Mouse (Mus musculus): Measurements from ENCODE around the gene Tnks2. TPM values are rescaled to one million over a fixed set of nuclear protein-coding genes. Genes with fewer than 3 reads are reported as not detected.

The Tnks2 gene
- polyA plus RNA-seq (2012; rRNA removed) (82.2 and 82.9 TPM in 2 replicates), polyA plus RNA-seq (2014; fragmentation: Nextera tagmentation; extraction: Ambion mirVana) (74.9 and 81.3 TPM in 2 replicates)

DNA sequence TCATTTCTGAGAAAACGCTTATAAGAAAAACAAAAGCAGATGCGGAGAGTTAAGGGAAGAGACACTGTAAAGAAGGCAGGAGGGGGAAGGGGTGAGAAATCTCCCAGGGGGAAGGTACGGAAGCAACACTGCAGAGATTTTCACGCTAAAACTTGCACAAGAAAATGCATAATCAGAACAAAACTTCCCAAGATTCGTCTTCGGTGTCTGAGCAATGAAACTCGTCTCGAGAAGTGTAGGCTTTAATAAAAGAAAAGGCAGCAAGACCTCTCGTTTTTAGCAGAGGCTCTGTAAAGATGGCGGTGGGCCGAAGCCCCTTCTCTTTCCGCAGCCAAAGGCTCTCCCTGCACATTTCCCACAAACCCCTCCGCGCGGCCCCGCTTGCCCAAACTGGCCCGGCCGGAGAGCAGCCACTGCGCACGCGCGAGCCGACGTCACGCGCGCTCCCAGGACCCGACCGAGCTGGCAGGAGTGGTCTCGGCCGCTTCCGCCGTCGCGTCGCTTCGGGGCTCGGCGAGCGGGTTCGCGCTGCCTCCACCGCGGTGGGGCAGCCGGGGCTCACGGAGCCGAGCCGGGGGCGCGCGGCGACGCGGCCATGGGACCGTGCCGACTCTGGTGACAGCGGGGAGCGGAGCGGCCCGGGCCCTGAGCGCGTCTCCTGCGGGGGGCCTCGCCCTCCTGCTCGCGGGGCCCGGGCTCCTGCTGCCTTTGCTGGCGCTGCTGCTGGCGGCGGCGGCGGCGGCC, at the start of gene Tnks2:
Tnks2 (plus strand) TSS at position 445 of the 744 bp plus-strand sequence.
- peak; percentile 4; the same call in 1 of the 2 replicates for TF ChIP-seq POLR2A (IDR thresholded peaks at IDR 0.05; ENCODE audit: borderline replicate concordance, extremely low read depth, insufficient read depth, insufficient read length)
- Histone ChIP-seq H3K4me2 (replicated peaks; ENCODE audit: low read depth, low read length, severe bottlenecking) (peak within 1 kb of the TSS; percentile 85), H3K27me3 (ENCODE audit: control insufficient read depth, insufficient read depth, low read length) (no peaks in the 10 kb centered on the region), H3K27ac (replicated peaks; ENCODE audit: low read depth, low read length) (peak within 1 kb of the TSS; percentile 98), H3K9me3 (ENCODE audit: control insufficient read depth, low read length) (no peaks in the 10 kb centered on the region), H3K36me3 (ENCODE audit: control insufficient read depth, insufficient read depth, low read length) (0 out of 2 replicates have a peak, but pooled peaks cover 4% of the 10 kb centered on the region), H3K9ac (ENCODE audit: low read depth, low read length, severe bottlenecking) (peak within 1 kb of the TSS; percentile 98), H3K4me3 (replicated peaks; ENCODE audit: low read length) (peak within 1 kb of the TSS; percentile 97), H3K4me1 (ENCODE audit: control insufficient read depth, insufficient read depth, low read length) (peaks cover 17% of the 10 kb centered on the region)
- ATAC-seq (ENCODE audit: low FRiP score, low read depth) = peak; percentile 96
- 1% methylated on average over 40 of the region's 73 CpGs for WGBS
- peak; percentile 97 for DNase-seq (ENCODE audit: low spot score)

DNA sequence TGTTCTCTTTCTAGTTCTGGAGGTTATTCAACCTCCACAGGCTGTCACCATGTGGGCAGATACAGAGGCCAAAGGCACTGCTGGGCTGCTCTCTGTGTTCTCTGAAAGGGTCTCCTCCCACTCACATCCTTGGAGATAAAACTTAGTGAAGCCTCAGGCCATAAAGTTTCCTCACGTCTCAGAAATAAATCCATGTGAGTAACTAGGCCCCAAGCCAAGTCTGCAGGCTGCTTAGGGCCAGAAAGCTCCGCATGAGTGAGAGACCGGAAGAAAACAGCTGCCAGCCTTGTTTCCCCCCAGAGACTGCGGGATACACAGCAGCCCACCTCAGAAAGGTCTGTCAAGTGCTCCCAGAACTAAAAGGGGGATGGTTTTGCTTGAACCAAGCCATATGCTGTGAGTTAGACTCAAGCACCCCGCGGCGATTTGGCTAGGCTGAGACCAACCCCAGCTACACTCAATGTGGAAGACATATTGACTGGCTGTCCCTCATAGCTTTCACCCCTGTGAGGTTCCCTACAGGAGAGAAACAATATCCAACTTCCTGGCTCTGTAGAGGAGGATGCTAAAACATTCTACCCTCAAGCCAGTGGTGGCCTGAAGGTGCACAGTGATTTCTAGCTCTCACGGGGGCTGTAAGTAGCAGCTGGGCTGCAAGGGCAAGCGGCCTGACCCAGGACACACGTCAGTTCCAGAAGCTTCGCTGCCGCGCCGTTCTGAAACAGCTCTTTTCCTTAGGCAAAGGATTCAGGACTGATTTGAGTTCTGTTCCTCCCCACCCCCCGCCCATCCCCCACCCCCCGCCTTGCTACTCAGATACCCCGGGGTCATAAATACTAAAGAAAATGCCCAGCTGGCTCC, 43.9 kb upstream of the Tnks2 start:
- H3K36me3 ChIP-seq (ENCODE audit: control insufficient read depth, insufficient read depth, low read length) = no peaks in the 10 kb centered on the region
- H3K9me3 ChIP-seq (ENCODE audit: control insufficient read depth, low read length) = no peaks in the 10 kb centered on the region
- peak; percentile 80 for ATAC-seq (ENCODE audit: low FRiP score, low read depth)
- H3K27ac ChIP-seq (replicated peaks; ENCODE audit: low read depth, low read length) = peak overlapping the region; percentile 28; the same call in 1 of the 2 replicates
- peaks cover 4% of the 10 kb centered on the region; the same call in 1 of the 2 replicates for H3K4me1 ChIP-seq (ENCODE audit: control insufficient read depth, insufficient read depth, low read length)
- no peak for TF ChIP-seq POLR2A (IDR thresholded peaks at IDR 0.05; ENCODE audit: borderline replicate concordance, extremely low read depth, insufficient read depth, insufficient read length)
- no peak overlapping the region for H3K4me3 ChIP-seq (replicated peaks; ENCODE audit: low read length)
- no peak overlapping the region; the same call in 1 of the 2 replicates for H3K4me2 ChIP-seq (replicated peaks; ENCODE audit: low read depth, low read length, severe bottlenecking)
- no peak overlapping the region for H3K9ac ChIP-seq (ENCODE audit: low read depth, low read length, severe bottlenecking)
- WGBS = 49% methylated on average over 17 of the region's 17 CpGs
- H3K27me3 ChIP-seq (ENCODE audit: control insufficient read depth, insufficient read depth, low read length) = no peaks in the 10 kb centered on the region
- peak; percentile 84 for DNase-seq (ENCODE audit: low spot score)

DNA sequence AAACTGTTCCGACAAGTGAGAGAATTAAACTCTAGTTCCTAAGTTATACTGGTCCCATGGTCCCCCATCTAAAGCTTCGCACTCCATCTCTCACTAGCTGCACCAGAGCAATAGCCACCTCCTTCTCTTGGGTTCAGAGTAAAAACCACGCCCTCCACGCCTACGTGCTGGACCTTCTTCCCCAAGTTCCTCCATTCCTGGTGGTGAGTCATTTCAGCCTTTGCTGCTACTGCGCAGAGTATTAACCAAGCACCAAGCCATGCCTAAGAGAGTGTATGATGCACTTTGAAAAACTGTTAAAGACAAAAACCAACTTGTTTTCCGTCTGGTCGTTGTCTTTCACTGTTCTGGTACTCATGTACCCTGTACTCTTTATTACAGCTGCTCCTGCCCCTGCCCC, 41.4 kb upstream of the Tnks2 start:
- H3K4me1 ChIP-seq (ENCODE audit: control insufficient read depth, insufficient read depth, low read length) = peaks cover 4% of the 10 kb centered on the region; the same call in 1 of the 2 replicates
- no peak overlapping the region for H3K27ac ChIP-seq (replicated peaks; ENCODE audit: low read depth, low read length)
- H3K27me3 ChIP-seq (ENCODE audit: control insufficient read depth, insufficient read depth, low read length) = no peaks in the 10 kb centered on the region
- no peaks in the 10 kb centered on the region for H3K36me3 ChIP-seq (ENCODE audit: control insufficient read depth, insufficient read depth, low read length)
- H3K9me3 ChIP-seq (ENCODE audit: control insufficient read depth, low read length) = no peaks in the 10 kb centered on the region
- DNase-seq (ENCODE audit: low spot score) (no peak), ATAC-seq (ENCODE audit: low FRiP score, low read depth) (no peak)
- H3K4me3 ChIP-seq (replicated peaks; ENCODE audit: low read length) = no peak overlapping the region
- no peak for TF ChIP-seq POLR2A (IDR thresholded peaks at IDR 0.05; ENCODE audit: borderline replicate concordance, extremely low read depth, insufficient read depth, insufficient read length)
- no peak overlapping the region for H3K4me2 ChIP-seq (replicated peaks; ENCODE audit: low read depth, low read length, severe bottlenecking)
- 82% methylated on average over 8 of the region's 8 CpGs for WGBS
- H3K9ac ChIP-seq (ENCODE audit: low read depth, low read length, severe bottlenecking) = no peak overlapping the region

DNA sequence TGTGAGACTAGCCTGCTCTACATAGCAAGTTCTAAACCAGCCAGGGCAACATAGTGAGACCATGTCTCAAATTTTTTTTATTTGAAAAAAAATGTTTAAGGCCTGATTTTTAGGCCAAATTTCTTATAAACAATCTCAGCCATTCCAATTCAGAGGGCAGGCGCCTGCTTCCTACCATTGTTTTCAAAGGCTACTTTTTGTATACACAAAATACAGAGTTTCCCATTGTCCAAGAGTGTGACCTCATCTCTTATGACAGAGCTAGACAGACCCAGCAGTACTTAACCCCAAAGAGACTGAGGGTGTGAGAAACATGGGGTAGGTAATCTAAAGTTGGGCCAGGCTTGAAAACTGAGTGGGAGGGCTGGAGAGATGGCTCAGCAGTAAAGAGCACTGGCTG, 40.6 kb upstream of the Tnks2 start:
- H3K27me3 ChIP-seq (ENCODE audit: control insufficient read depth, insufficient read depth, low read length) = no peaks in the 10 kb centered on the region
- DNase-seq (ENCODE audit: low spot score) (no peak), ATAC-seq (ENCODE audit: low FRiP score, low read depth) (no peak)
- no peak overlapping the region for H3K4me2 ChIP-seq (replicated peaks; ENCODE audit: low read depth, low read length, severe bottlenecking)
- no peak overlapping the region for H3K27ac ChIP-seq (replicated peaks; ENCODE audit: low read depth, low read length)
- TF ChIP-seq POLR2A (IDR thresholded peaks at IDR 0.05; ENCODE audit: borderline replicate concordance, extremely low read depth, insufficient read depth, insufficient read length) = no peak
- no peaks in the 10 kb centered on the region for H3K36me3 ChIP-seq (ENCODE audit: control insufficient read depth, insufficient read depth, low read length)
- H3K4me3 ChIP-seq (replicated peaks; ENCODE audit: low read length) = no peak overlapping the region
- H3K4me1 ChIP-seq (ENCODE audit: control insufficient read depth, insufficient read depth, low read length) = peaks cover 4% of the 10 kb centered on the region; the same call in 1 of the 2 replicates
- no peaks in the 10 kb centered on the region for H3K9me3 ChIP-seq (ENCODE audit: control insufficient read depth, low read length)
- H3K9ac ChIP-seq (ENCODE audit: low read depth, low read length, severe bottlenecking) = no peak overlapping the region
- WGBS = 87% methylated on average over 1 of the region's 1 CpGs

DNA sequence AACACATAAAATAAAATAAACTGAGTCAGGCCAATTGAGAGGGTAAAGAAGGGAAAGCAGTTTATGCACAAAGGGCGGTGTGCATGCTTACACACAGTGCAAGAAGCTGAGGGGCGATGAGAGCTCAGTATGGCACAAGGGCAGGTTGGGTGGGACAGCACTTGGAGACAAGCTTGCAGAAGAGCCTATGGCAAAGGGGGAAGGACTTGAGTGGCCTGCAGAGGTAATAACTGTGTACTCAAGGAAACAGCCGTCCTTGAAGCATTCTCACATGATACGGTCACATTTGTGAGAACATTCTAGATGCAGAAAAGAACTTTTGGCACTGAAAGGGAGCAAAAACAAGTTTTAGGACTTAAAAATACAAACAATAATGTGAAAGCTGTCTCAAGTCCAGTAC, 40.0 kb upstream of the Tnks2 start:
- no peak for TF ChIP-seq POLR2A (IDR thresholded peaks at IDR 0.05; ENCODE audit: borderline replicate concordance, extremely low read depth, insufficient read depth, insufficient read length)
- 87% methylated on average over 4 of the region's 4 CpGs for WGBS

More for the DNA sequence above, 40.0 kb upstream of the Tnks2 start:
- H3K4me2 ChIP-seq (replicated peaks; ENCODE audit: low read depth, low read length, severe bottlenecking) = no peak overlapping the region
- ATAC-seq (ENCODE audit: low FRiP score, low read depth) (no peak), DNase-seq (ENCODE audit: low spot score) (no peak)
- H3K27ac ChIP-seq (replicated peaks; ENCODE audit: low read depth, low read length) = no peak overlapping the region
- no peaks in the 10 kb centered on the region for H3K9me3 ChIP-seq (ENCODE audit: control insufficient read depth, low read length)
- no peaks in the 10 kb centered on the region for H3K27me3 ChIP-seq (ENCODE audit: control insufficient read depth, insufficient read depth, low read length)
- H3K4me1 ChIP-seq (ENCODE audit: control insufficient read depth, insufficient read depth, low read length) = peaks cover 4% of the 10 kb centered on the region; the same call in 1 of the 2 replicates
- H3K9ac ChIP-seq (ENCODE audit: low read depth, low read length, severe bottlenecking) = no peak overlapping the region
- no peak overlapping the region for H3K4me3 ChIP-seq (replicated peaks; ENCODE audit: low read length)
- H3K36me3 ChIP-seq (ENCODE audit: control insufficient read depth, insufficient read depth, low read length) = no peaks in the 10 kb centered on the region

Data from limb, embryonic 14.5 days (tissue).